Mouse (Mus musculus): ENCODE results near the gene Nudcd3. TPM values are rescaled to one million over a fixed set of nuclear protein-coding genes. Genes with fewer than 3 reads are reported as not detected.

Gene Nudcd3
- total and polyA plus RNA-seq, 3 experiments = 30.7 to 82.2 (median 35.6) TPM

GRCm38 (mm10) chr11:6160663-6161271 lies 39.4 kb downstream of the Nudcd3 start:
- DNase-seq (ENCODE audit: extremely low read depth) = no peak
- dilution Hi-C loops (cut with MboI; ENCODE audit: extremely low pct_ligation_motif_present, extremely low pct_unique_long_range_greater_than_20kb, low sequenced_read_pairs) (no loop called here), in situ Hi-C loops (cut with MboI; ENCODE audit: low pct_ligation_motif_present, low pct_unique_long_range_greater_than_20kb, low sequenced_read_pairs) (no loop called here)
- Histone ChIP-seq H3K4me1 (ENCODE audit: control insufficient read depth in 1 of 2, insufficient read depth in 2 of 2) (peaks cover 0 to 44% of the 10 kb centered on the region in 2 experiments; a peak in 3 of 4 replicates), H3K27me3 (replicated peaks) (no peaks in the 10 kb centered on the region), H3K4me2 (ENCODE audit: insufficient read depth, low read depth, poor library complexity, severe bottlenecking) (no peak overlapping the region), H3K9me3 (replicated peaks; ENCODE audit: low read length) (peaks cover 2% of the 10 kb centered on the region), H3K9ac (ENCODE audit: insufficient read depth, low read depth) (no peak overlapping the region), H3K36me3 (replicated peaks in 1 of 2; ENCODE audit: control insufficient read depth in 1 of 2, insufficient read depth in 1 of 2, low read length in 1 of 2) (peaks cover 0 to 41% of the 10 kb centered on the region in 2 experiments), H3K79me2 (replicated peaks; ENCODE audit: control insufficient read depth, extremely low read depth, insufficient read depth, poor library complexity, severe bottlenecking) (peaks cover 13% of the 10 kb centered on the region), H3K27ac (ENCODE audit: insufficient read depth, low read depth) (no peak overlapping the region), H3K4me3 (replicated peaks in 1 of 3; ENCODE audit: low read depth in 2 of 3, low read length in 2 of 3, poor library complexity in 1 of 3) (no peak overlapping the region)
- TF ChIP-seq MAX (IDR thresholded peaks at IDR 0.05; ENCODE audit: low read length) (no peak), MAZ (IDR thresholded peaks at IDR 0.05; ENCODE audit: low read depth, low read length) (no peak), TCF12 (IDR thresholded peaks at IDR 0.05; ENCODE audit: low read depth, low read length) (no peak), KAT2A (IDR thresholded peaks at IDR 0.05; ENCODE audit: insufficient replicate concordance, low read length) (no peak), ZC3H11A (IDR thresholded peaks at IDR 0.05; ENCODE audit: low read depth, low read length) (no peak), ELF1 (IDR thresholded peaks at IDR 0.05; ENCODE audit: low read depth, low read length) (no peak), E2F4 (IDR thresholded peaks at IDR 0.05; ENCODE audit: insufficient replicate concordance, low read depth, low read length) (no peak), MYC (IDR thresholded peaks at IDR 0.05; ENCODE audit: low read depth, low read length) (no peak), CTCF (conservative IDR thresholded peaks at IDR 0.05 in 1 of 2, IDR thresholded peaks at IDR 0.05 in 1 of 2; ENCODE audit: low read depth in 2 of 2, low read length in 2 of 2) (no peak), ETS1 (conservative IDR thresholded peaks at IDR 0.05; ENCODE audit: low read depth, low read length) (no peak), JUND (conservative IDR thresholded peaks at IDR 0.05; ENCODE audit: low read depth, low read length) (no peak), ZKSCAN1 (IDR thresholded peaks at IDR 0.05; ENCODE audit: borderline replicate concordance, low read depth, low read length) (no peak), USF1 (IDR thresholded peaks at IDR 0.05; ENCODE audit: low read depth, low read length) (no peak), NELFE (IDR thresholded peaks at IDR 0.05; ENCODE audit: low read depth, low read length) (no peak), CHD1 (IDR thresholded peaks at IDR 0.05; ENCODE audit: low read depth, low read length) (no peak), MXI1 (IDR thresholded peaks at IDR 0.05; ENCODE audit: low read depth, low read length) (no peak), PAX5 (IDR thresholded peaks at IDR 0.05; ENCODE audit: low read length) (no peak), POLR2AphosphoS2 (IDR thresholded peaks at IDR 0.05; ENCODE audit: low read depth, low read length) (no peak)

- H3K36me3 ChIP-seq (replicated peaks in 1 of 2; ENCODE audit: control insufficient read depth in 1 of 2, insufficient read depth in 1 of 2, low read length in 1 of 2) = peaks cover 0 to 40% of the 10 kb centered on the region in 2 experiments
- H3K27ac ChIP-seq (ENCODE audit: insufficient read depth, low read depth) = no peak overlapping the region
- H3K79me2 ChIP-seq (replicated peaks; ENCODE audit: control insufficient read depth, extremely low read depth, insufficient read depth, poor library complexity, severe bottlenecking) = peaks cover 16% of the 10 kb centered on the region
- in situ Hi-C loops (cut with MboI; ENCODE audit: low pct_ligation_motif_present, low pct_unique_long_range_greater_than_20kb, low sequenced_read_pairs) (no loop called here), dilution Hi-C loops (cut with MboI; ENCODE audit: extremely low pct_ligation_motif_present, extremely low pct_unique_long_range_greater_than_20kb, low sequenced_read_pairs) (no loop called here)
- H3K4me3 ChIP-seq (replicated peaks in 1 of 3; ENCODE audit: low read depth in 2 of 3, low read length in 2 of 3, poor library complexity in 1 of 3) = no peak overlapping the region
- no peak overlapping the region for H3K9ac ChIP-seq (ENCODE audit: insufficient read depth, low read depth)
- peaks cover 0 to 46% of the 10 kb centered on the region in 2 experiments; a peak in 3 of 4 replicates for H3K4me1 ChIP-seq (ENCODE audit: control insufficient read depth in 1 of 2, insufficient read depth in 2 of 2)
- no peak overlapping the region for H3K4me2 ChIP-seq (ENCODE audit: insufficient read depth, low read depth, poor library complexity, severe bottlenecking)
- DNase-seq (ENCODE audit: extremely low read depth) = no peak
- peaks cover 2% of the 10 kb centered on the region for H3K9me3 ChIP-seq (replicated peaks; ENCODE audit: low read length)
- H3K27me3 ChIP-seq (replicated peaks) = no peaks in the 10 kb centered on the region
- TF ChIP-seq MYC (IDR thresholded peaks at IDR 0.05; ENCODE audit: low read depth, low read length) (no peak), UBTF (IDR thresholded peaks at IDR 0.05; ENCODE audit: low read depth, low read length) (no peak), ETS1 (conservative IDR thresholded peaks at IDR 0.05; ENCODE audit: low read depth, low read length) (no peak), JUND (conservative IDR thresholded peaks at IDR 0.05; ENCODE audit: low read depth, low read length) (no peak), CHD1 (IDR thresholded peaks at IDR 0.05; ENCODE audit: low read depth, low read length) (no peak), MAZ (IDR thresholded peaks at IDR 0.05; ENCODE audit: low read depth, low read length) (no peak), JUN (IDR thresholded peaks at IDR 0.05; ENCODE audit: insufficient read depth, low read depth, low read length) (no peak), MEF2A (IDR thresholded peaks at IDR 0.05; ENCODE audit: borderline replicate concordance, low read depth, low read length) (no peak), NRF1 (IDR thresholded peaks at IDR 0.05; ENCODE audit: low read depth, low read length) (no peak), PAX5 (IDR thresholded peaks at IDR 0.05; ENCODE audit: low read length) (no peak), SMC3 (IDR thresholded peaks at IDR 0.05; ENCODE audit: low read depth, low read length) (no peak), POLR2AphosphoS2 (IDR thresholded peaks at IDR 0.05; ENCODE audit: low read depth, low read length) (no peak), MAFK (IDR thresholded peaks at IDR 0.05; ENCODE audit: insufficient replicate concordance, low read length) (no peak), GABPA (IDR thresholded peaks at IDR 0.05; ENCODE audit: insufficient replicate concordance, low read depth, low read length) (no peak), NELFE (IDR thresholded peaks at IDR 0.05; ENCODE audit: low read depth, low read length) (no peak), POLR2A (IDR thresholded peaks at IDR 0.05; ENCODE audit: low read depth, low read length) (no peak), CTCF (conservative IDR thresholded peaks at IDR 0.05 in 1 of 2, IDR thresholded peaks at IDR 0.05 in 1 of 2; ENCODE audit: low read depth in 2 of 2, low read length in 2 of 2) (no peak), MAX (IDR thresholded peaks at IDR 0.05; ENCODE audit: low read length) (no peak), USF2 (conservative IDR thresholded peaks at IDR 0.05; ENCODE audit: low read depth, low read length) (no peak)
Measured at GRCm38 (mm10) chr11:6159704-6160275, 40.4 kb downstream of the Nudcd3 start.
